Mouse (Mus musculus): ENCODE data around the gene Rhpn2. TPM values are rescaled to one million over a fixed set of nuclear protein-coding genes. Genes with fewer than 3 reads are reported as not detected.

Rhpn2 gene
- total and polyA plus RNA-seq, 2 experiments from 2014 or later: 1.7 to 3.5 TPM

DNA sequence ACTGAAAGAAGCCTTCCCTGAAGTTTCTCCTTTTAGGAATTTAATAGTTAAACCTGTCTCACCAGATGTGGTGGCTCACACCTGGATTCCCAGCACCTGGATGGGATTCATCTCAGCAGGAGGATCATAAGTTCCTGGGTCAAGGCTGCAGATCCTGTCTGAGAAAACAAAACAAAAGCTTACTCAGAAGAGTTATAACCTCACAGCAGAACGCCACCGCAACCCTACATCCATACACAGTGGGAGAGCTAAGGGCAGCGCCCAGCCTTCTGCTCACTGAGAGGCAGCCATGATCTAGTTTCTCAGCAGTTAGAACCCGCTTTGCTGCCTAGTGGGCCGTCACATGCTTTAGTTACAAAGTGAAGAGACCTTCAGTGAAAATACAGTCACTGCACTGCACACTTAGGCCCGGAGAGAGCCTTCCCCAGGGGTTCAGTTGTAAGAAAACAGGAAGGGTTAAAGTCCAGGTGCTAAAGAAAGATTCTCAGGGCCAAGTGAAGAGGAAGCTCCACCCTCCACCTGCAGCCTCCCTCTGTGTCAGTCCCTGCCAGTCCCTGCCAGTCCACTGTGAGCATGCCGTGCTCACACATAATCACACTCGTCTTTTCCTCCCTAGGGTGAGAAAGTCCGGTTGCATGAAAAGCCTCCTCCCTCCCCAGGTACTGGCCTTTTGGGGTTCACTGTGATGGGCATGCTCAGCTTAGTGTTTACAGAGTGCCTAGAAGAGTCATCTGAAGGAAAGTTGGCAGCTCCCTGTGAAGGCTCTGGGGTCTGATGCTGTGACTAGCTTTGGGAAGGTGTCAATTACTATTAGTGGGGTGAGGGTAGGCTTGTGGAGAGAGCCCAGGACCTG is 82.1 kb downstream of the Rhpn2 start:
- WGBS: 83% methylated on average over 9 of the region's 9 CpGs
- ATAC-seq (ENCODE audit: low FRiP score) (no peak), DNase-seq (ENCODE audit: low spot score) (no peak)
- no peak overlapping the region for H3K27ac ChIP-seq (ENCODE audit: low read depth, low read length)
- no peaks in the 10 kb centered on the region for H3K4me1 ChIP-seq (ENCODE audit: insufficient read depth, low read length)
- H3K27me3 ChIP-seq (ENCODE audit: insufficient read depth, low read length): no peaks in the 10 kb centered on the region
- H3K4me3 ChIP-seq (ENCODE audit: low read depth, low read length): no peak overlapping the region
- no peaks in the 10 kb centered on the region for H3K9me3 ChIP-seq (ENCODE audit: low read length)
- TF ChIP-seq CTCF (IDR thresholded peaks at IDR 0.05): no peak
- no peak overlapping the region for H3K9ac ChIP-seq (replicated peaks; ENCODE audit: low read length, poor library complexity, severe bottlenecking)
- peaks cover 24% of the 10 kb centered on the region for H3K36me3 ChIP-seq (ENCODE audit: insufficient read depth, low read length)
- H3K4me2 ChIP-seq (ENCODE audit: low read depth, low read length, poor library complexity, severe bottlenecking): no peak overlapping the region

- H3K9ac ChIP-seq (replicated peaks; ENCODE audit: low read length, poor library complexity, severe bottlenecking): no peak overlapping the region
- H3K9me3 ChIP-seq (ENCODE audit: low read length): no peaks in the 10 kb centered on the region
- H3K27ac ChIP-seq (ENCODE audit: low read depth, low read length): no peak overlapping the region
- DNase-seq (ENCODE audit: low spot score) (no peak), ATAC-seq (ENCODE audit: low FRiP score) (no peak)
- no peaks in the 10 kb centered on the region for H3K27me3 ChIP-seq (ENCODE audit: insufficient read depth, low read length)
- H3K4me2 ChIP-seq (ENCODE audit: low read depth, low read length, poor library complexity, severe bottlenecking): no peak overlapping the region
- WGBS: 95% methylated on average over 5 of the region's 5 CpGs
- no peaks in the 10 kb centered on the region for H3K4me1 ChIP-seq (ENCODE audit: insufficient read depth, low read length)
- peaks cover 29% of the 10 kb centered on the region for H3K36me3 ChIP-seq (ENCODE audit: insufficient read depth, low read length)
- no peak overlapping the region for H3K4me3 ChIP-seq (ENCODE audit: low read depth, low read length)
- TF ChIP-seq CTCF (IDR thresholded peaks at IDR 0.05): no peak
These were observed 82.6 kb downstream of the Rhpn2 start for GRCm38 (mm10) chr7:35416654-35416948.

DNA sequence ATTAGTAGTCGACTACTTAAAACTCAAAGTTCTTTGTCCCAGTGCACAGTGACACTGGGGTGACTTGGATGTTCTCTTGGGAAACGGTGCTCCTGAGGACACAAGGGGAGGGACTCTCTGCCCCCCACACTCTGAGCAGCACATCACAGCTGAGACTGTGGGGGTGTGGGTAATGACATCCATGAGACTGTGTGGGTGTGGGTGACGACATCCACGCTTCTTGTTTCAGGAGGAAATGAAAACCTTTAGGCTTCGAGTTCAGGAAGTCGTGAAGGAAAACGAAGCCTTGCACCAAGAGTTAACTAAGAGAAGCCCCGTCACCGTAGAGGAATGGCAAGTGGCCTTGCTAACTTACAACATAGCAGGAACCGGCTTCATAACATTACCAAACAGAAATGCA is 89.1 kb downstream of the Rhpn2 start:
- Histone ChIP-seq H3K4me1 (ENCODE audit: insufficient read depth, low read length) (no peaks in the 10 kb centered on the region), H3K27ac (ENCODE audit: low read depth, low read length) (no peak overlapping the region), H3K4me3 (ENCODE audit: low read depth, low read length) (no peak overlapping the region), H3K27me3 (ENCODE audit: insufficient read depth, low read length) (no peaks in the 10 kb centered on the region), H3K36me3 (ENCODE audit: insufficient read depth, low read length) (peaks cover 35% of the 10 kb centered on the region), H3K9me3 (ENCODE audit: low read length) (no peaks in the 10 kb centered on the region), H3K9ac (replicated peaks; ENCODE audit: low read length, poor library complexity, severe bottlenecking) (no peak overlapping the region), H3K4me2 (ENCODE audit: low read depth, low read length, poor library complexity, severe bottlenecking) (no peak overlapping the region)
- ATAC-seq (ENCODE audit: low FRiP score) (no peak), DNase-seq (ENCODE audit: low spot score) (no peak)
- TF ChIP-seq CTCF (IDR thresholded peaks at IDR 0.05): no peak
- 95% methylated on average over 10 of the region's 10 CpGs for WGBS

DNA sequence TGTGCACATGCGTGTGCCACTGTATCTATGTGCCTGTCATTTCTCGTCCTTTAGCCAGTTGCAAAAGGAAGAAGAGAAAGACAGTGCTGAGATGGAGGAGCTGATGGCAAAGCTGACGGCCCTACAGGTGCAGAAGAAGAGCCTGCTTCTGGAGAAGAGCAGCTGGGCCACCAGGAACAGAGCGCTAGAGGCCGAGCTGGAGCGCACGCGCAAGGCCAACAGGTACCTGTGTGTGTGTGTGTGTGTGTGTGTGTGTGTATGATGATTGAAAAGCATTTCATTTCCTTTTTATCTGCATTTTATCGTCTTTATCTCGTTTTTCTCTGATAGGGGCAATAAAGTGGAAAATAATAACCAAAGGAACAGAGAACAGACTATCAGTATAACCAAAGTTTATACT is 94.2 kb downstream of the Rhpn2 start:
- Histone ChIP-seq H3K4me3 (ENCODE audit: low read depth, low read length) (no peak overlapping the region), H3K4me1 (ENCODE audit: insufficient read depth, low read length) (no peaks in the 10 kb centered on the region), H3K4me2 (ENCODE audit: low read depth, low read length, poor library complexity, severe bottlenecking) (no peak overlapping the region), H3K36me3 (ENCODE audit: insufficient read depth, low read length) (peaks cover 35% of the 10 kb centered on the region), H3K27me3 (ENCODE audit: insufficient read depth, low read length) (no peaks in the 10 kb centered on the region), H3K9ac (replicated peaks; ENCODE audit: low read length, poor library complexity, severe bottlenecking) (no peak overlapping the region), H3K9me3 (ENCODE audit: low read length) (no peaks in the 10 kb centered on the region), H3K27ac (ENCODE audit: low read depth, low read length) (no peak overlapping the region)
- WGBS: 94% methylated on average over 10 of the region's 10 CpGs
- ATAC-seq (ENCODE audit: low FRiP score): no peak
- TF ChIP-seq CTCF (IDR thresholded peaks at IDR 0.05): no peak
- no peak for DNase-seq (ENCODE audit: low spot score)

DNA sequence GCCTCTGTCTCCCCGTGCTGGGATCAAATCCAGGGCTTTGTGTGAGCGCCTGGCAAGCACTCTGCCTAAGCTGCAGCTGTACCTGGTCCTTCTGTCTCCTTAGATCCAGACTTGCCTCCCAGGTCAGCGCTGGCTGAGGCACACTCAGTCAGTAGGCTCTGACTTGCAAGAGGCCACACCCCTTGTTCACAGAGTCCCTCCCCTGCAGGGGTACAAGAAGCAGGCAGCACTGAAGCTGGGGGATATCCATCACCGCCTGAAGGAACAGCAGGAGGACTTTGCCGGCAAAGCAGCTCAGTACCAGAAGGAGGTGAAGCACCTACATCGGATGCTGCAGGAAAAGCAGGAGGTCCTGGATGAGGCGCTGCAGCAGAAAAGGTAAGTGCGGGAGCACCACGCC is 101.3 kb downstream of the Rhpn2 start:
- 82% methylated on average over 9 of the region's 9 CpGs for WGBS
- TF ChIP-seq CTCF (IDR thresholded peaks at IDR 0.05): no peak

More for the DNA sequence above, 101.3 kb downstream of the Rhpn2 start:
- Histone ChIP-seq H3K27ac (ENCODE audit: low read depth, low read length) (no peak overlapping the region), H3K4me3 (ENCODE audit: low read depth, low read length) (no peak overlapping the region), H3K4me2 (ENCODE audit: low read depth, low read length, poor library complexity, severe bottlenecking) (no peak overlapping the region), H3K27me3 (ENCODE audit: insufficient read depth, low read length) (no peaks in the 10 kb centered on the region), H3K36me3 (ENCODE audit: insufficient read depth, low read length) (peaks cover 49% of the 10 kb centered on the region), H3K9ac (replicated peaks; ENCODE audit: low read length, poor library complexity, severe bottlenecking) (no peak overlapping the region), H3K4me1 (ENCODE audit: insufficient read depth, low read length) (no peaks in the 10 kb centered on the region), H3K9me3 (ENCODE audit: low read length) (no peaks in the 10 kb centered on the region)
- DNase-seq (ENCODE audit: low spot score): no peak
- ATAC-seq (ENCODE audit: low FRiP score): no peak

Other genes with a start within 250 kb of the Rhpn2 start
- 3.9 and 11.3 TPM in 2 replicates for gene Cebpa, start 214.9 kb upstream of the Rhpn2 start, total RNA-seq (2014; rRNA removed)
- 0.44 and 0.67 TPM in 2 replicates for gene Cebpa, start 214.9 kb upstream of the Rhpn2 start, polyA plus RNA-seq (2015; fragmentation: Nextera tagmentation; extraction: Ambion mirVana)
- gene Slc7a10, start 147.8 kb upstream of the Rhpn2 start, total RNA-seq (2014; rRNA removed): 37.1 and 39.1 TPM in 2 replicates
- gene Slc7a10, start 147.8 kb upstream of the Rhpn2 start, polyA plus RNA-seq (2015; fragmentation: Nextera tagmentation; extraction: Ambion mirVana): 24.1 and 29.4 TPM in 2 replicates
- gene Lrp3, start 118.7 kb upstream of the Rhpn2 start, total RNA-seq (2014; rRNA removed): 136 and 159 TPM in 2 replicates
- gene Lrp3, start 118.7 kb upstream of the Rhpn2 start, polyA plus RNA-seq (2015; fragmentation: Nextera tagmentation; extraction: Ambion mirVana): 21.7 and 23.7 TPM in 2 replicates
- gene Gpatch1, start 15.7 kb upstream of the Rhpn2 start, total RNA-seq (2014; rRNA removed): 8.0 and 11.5 TPM in 2 replicates
- gene Gpatch1, start 15.7 kb upstream of the Rhpn2 start, polyA plus RNA-seq (2015; fragmentation: Nextera tagmentation; extraction: Ambion mirVana): 21.9 and 22.2 TPM in 2 replicates
- 5.8 and 8.8 TPM in 2 replicates for gene Faap24, start 62.7 kb downstream of the Rhpn2 start, total RNA-seq (2014; rRNA removed)
- gene Faap24, start 62.7 kb downstream of the Rhpn2 start, polyA plus RNA-seq (2015; fragmentation: Nextera tagmentation; extraction: Ambion mirVana): 10.4 and 11.5 TPM in 2 replicates
- 7.7 and 15.1 TPM in 2 replicates for gene Cep89, start 62.9 kb downstream of the Rhpn2 start, total RNA-seq (2014; rRNA removed)
- gene Cep89, start 62.9 kb downstream of the Rhpn2 start, polyA plus RNA-seq (2015; fragmentation: Nextera tagmentation; extraction: Ambion mirVana): 27.5 and 27.6 TPM in 2 replicates
- gene Slc7a9, start 114.6 kb downstream of the Rhpn2 start, total RNA-seq (2014; rRNA removed): not detected in 2 replicates
- 0.59 TPM in 1 of 2 replicates, not detected in the other for gene Slc7a9, start 114.6 kb downstream of the Rhpn2 start, polyA plus RNA-seq (2015; fragmentation: Nextera tagmentation; extraction: Ambion mirVana)
- gene Tdrd12, start 203.6 kb downstream of the Rhpn2 start, total RNA-seq (2014; rRNA removed): 0.19 and 0.38 TPM in 2 replicates
- gene Tdrd12, start 203.6 kb downstream of the Rhpn2 start, polyA plus RNA-seq (2015; fragmentation: Nextera tagmentation; extraction: Ambion mirVana): 0.58 and 0.79 TPM in 2 replicates
- 49.3 and 57.7 TPM in 2 replicates for gene Nudt19, start 222.1 kb downstream of the Rhpn2 start, total RNA-seq (2014; rRNA removed)
- 128 and 141 TPM in 2 replicates for gene Nudt19, start 222.1 kb downstream of the Rhpn2 start, polyA plus RNA-seq (2015; fragmentation: Nextera tagmentation; extraction: Ambion mirVana)